Mouse (Mus musculus): ENCODE measurements around the gene Pdcd6ip. TPM values are rescaled to one million over a fixed set of nuclear protein-coding genes. Genes with fewer than 3 reads are reported as not detected.
A peak's percentile ranks its signal among the peaks of the same experiment; 100 is the strongest.

The Pdcd6ip gene
- polyA plus RNA-seq, 1 experiment, result 59.9 TPM

DNA sequence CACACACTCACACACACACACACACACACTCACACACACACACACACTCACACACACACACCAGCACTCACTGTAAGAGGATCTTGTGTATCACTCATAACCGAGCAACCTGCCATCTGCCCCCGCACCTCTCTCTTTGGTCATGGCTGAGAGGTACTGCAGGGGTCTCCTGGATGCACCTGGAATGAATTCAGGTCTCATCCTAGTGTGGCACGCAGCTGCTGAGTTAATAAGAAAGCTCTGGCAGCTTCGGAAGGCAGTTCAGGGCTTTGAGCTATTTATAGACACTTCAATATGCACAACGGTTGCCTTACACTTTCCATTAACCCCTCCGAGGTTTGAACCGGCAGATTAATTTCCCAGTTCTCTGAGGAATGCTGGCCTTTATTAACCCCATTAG, 73.1 kb downstream of the Pdcd6ip start:
- Histone ChIP-seq H3K4me3 (ENCODE audit: insufficient read depth, low read depth, low read length) (no peak overlapping the region), H3K36me3 (ENCODE audit: control insufficient read depth, insufficient read depth, low read length) (no peaks in the 10 kb centered on the region), H3K27me3 (replicated peaks; ENCODE audit: control insufficient read depth, insufficient read depth, low read length) (no peaks in the 10 kb centered on the region), H3K27ac (ENCODE audit: insufficient read depth, low read depth, low read length) (no peak overlapping the region), H3K4me1 (ENCODE audit: control insufficient read depth, insufficient read depth, low read length) (no peaks in the 10 kb centered on the region)
- 23% methylated on average over 7 of the region's 7 CpGs for WGBS
- no peak for TF ChIP-seq CTCF (conservative IDR thresholded peaks at IDR 0.05; ENCODE audit: insufficient read depth, insufficient read length, low read depth, low read length)
- no peak for TF ChIP-seq POLR2A (IDR thresholded peaks at IDR 0.05; ENCODE audit: low read depth, low read length)
- DNase-seq, result no peak

GRCm38 (mm10) chr9:113633168-113633744, 74.8 kb downstream of the Pdcd6ip start:
- WGBS, result 75% methylated on average over 8 of the region's 8 CpGs
- no peaks in the 10 kb centered on the region for H3K36me3 ChIP-seq (ENCODE audit: control insufficient read depth, insufficient read depth, low read length)
- no peaks in the 10 kb centered on the region for H3K27me3 ChIP-seq (replicated peaks; ENCODE audit: control insufficient read depth, insufficient read depth, low read length)
- H3K4me1 ChIP-seq (ENCODE audit: control insufficient read depth, insufficient read depth, low read length), result no peaks in the 10 kb centered on the region
- no peak for DNase-seq
- TF ChIP-seq POLR2A (IDR thresholded peaks at IDR 0.05; ENCODE audit: low read depth, low read length), result no peak
- TF ChIP-seq CTCF (conservative IDR thresholded peaks at IDR 0.05; ENCODE audit: insufficient read depth, insufficient read length, low read depth, low read length), result no peak
- H3K4me3 ChIP-seq (ENCODE audit: insufficient read depth, low read depth, low read length), result no peak overlapping the region
- no peak overlapping the region for H3K27ac ChIP-seq (ENCODE audit: insufficient read depth, low read depth, low read length)

GRCm38 (mm10) chr9:113632350-113633043, 75.6 kb downstream of the Pdcd6ip start:
- no peak overlapping the region for H3K4me3 ChIP-seq (ENCODE audit: insufficient read depth, low read depth, low read length)
- DNase-seq, result no peak
- H3K27ac ChIP-seq (ENCODE audit: insufficient read depth, low read depth, low read length), result no peak overlapping the region
- TF ChIP-seq POLR2A (IDR thresholded peaks at IDR 0.05; ENCODE audit: low read depth, low read length) (no peak), CTCF (conservative IDR thresholded peaks at IDR 0.05; ENCODE audit: insufficient read depth, insufficient read length, low read depth, low read length) (no peak)
- no peaks in the 10 kb centered on the region for H3K27me3 ChIP-seq (replicated peaks; ENCODE audit: control insufficient read depth, insufficient read depth, low read length)
- H3K4me1 ChIP-seq (ENCODE audit: control insufficient read depth, insufficient read depth, low read length), result no peaks in the 10 kb centered on the region
- 65% methylated on average over 9 of the region's 9 CpGs for WGBS
- no peaks in the 10 kb centered on the region for H3K36me3 ChIP-seq (ENCODE audit: control insufficient read depth, insufficient read depth, low read length)

GRCm38 (mm10) chr9:113629632-113630031, 78.4 kb downstream of the Pdcd6ip start:
- H3K4me3 ChIP-seq (ENCODE audit: insufficient read depth, low read depth, low read length), result no peak overlapping the region
- no peaks in the 10 kb centered on the region for H3K4me1 ChIP-seq (ENCODE audit: control insufficient read depth, insufficient read depth, low read length)
- 8% methylated on average over 9 of the region's 9 CpGs for WGBS
- H3K36me3 ChIP-seq (ENCODE audit: control insufficient read depth, insufficient read depth, low read length), result no peaks in the 10 kb centered on the region
- no peak overlapping the region for H3K27ac ChIP-seq (ENCODE audit: insufficient read depth, low read depth, low read length)
- TF ChIP-seq CTCF (conservative IDR thresholded peaks at IDR 0.05; ENCODE audit: insufficient read depth, insufficient read length, low read depth, low read length) (peak; percentile 63), POLR2A (IDR thresholded peaks at IDR 0.05; ENCODE audit: low read depth, low read length) (no peak)
- H3K27me3 ChIP-seq (replicated peaks; ENCODE audit: control insufficient read depth, insufficient read depth, low read length), result no peaks in the 10 kb centered on the region
- peak; percentile 33 for DNase-seq

DNA sequence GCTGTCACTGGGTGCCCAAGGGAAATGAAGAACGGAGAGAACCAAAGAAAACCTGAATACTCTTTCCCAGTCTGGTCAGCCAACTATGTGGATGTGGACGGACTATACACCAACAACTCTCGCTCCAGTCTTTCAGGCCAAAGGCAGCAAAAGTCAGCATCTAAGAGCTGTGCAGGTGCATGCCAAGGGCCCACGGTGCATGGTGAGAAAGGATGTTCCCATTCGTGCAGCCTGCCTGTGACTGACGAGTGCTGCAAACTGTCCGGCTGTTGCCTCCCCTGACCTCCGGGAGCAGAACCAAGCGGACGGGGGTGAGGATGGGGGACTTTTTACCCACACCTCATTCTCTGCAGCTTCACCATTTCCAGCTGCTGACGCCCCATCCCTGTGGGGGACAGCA, 78.9 kb downstream of the Pdcd6ip start:
- TF ChIP-seq CTCF (conservative IDR thresholded peaks at IDR 0.05; ENCODE audit: insufficient read depth, insufficient read length, low read depth, low read length) (no peak), POLR2A (IDR thresholded peaks at IDR 0.05; ENCODE audit: low read depth, low read length) (no peak)
- WGBS, result 88% methylated on average over 11 of the region's 11 CpGs
- H3K4me3 ChIP-seq (ENCODE audit: insufficient read depth, low read depth, low read length), result no peak overlapping the region
- H3K4me1 ChIP-seq (ENCODE audit: control insufficient read depth, insufficient read depth, low read length), result no peaks in the 10 kb centered on the region
- no peaks in the 10 kb centered on the region for H3K27me3 ChIP-seq (replicated peaks; ENCODE audit: control insufficient read depth, insufficient read depth, low read length)
- no peak for DNase-seq
- H3K27ac ChIP-seq (ENCODE audit: insufficient read depth, low read depth, low read length), result no peak overlapping the region
- H3K36me3 ChIP-seq (ENCODE audit: control insufficient read depth, insufficient read depth, low read length), result no peaks in the 10 kb centered on the region

DNA sequence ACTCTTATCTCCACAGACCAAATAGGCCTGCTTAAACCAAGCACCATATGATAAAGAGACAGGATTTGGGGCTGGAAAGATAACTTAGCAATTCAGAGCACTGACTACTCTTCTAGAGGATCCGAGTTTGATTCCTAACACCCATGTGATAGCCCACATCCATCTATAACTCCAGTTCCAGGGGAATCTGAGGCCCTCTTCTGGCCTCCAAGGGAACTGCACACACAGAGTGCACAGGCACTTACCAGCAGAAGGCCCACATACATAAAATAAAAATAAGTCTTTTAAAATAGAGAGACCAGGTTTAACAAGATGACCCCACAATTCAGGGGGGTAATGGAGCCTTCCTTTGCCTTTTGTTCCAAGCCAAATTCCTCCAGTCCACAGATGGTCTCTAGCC, 79.3 kb downstream of the Pdcd6ip start:
- WGBS, result 91% methylated on average over 1 of the region's 1 CpGs
- no peaks in the 10 kb centered on the region for H3K36me3 ChIP-seq (ENCODE audit: control insufficient read depth, insufficient read depth, low read length)
- no peak overlapping the region for H3K4me3 ChIP-seq (ENCODE audit: insufficient read depth, low read depth, low read length)
- no peak for DNase-seq
- no peaks in the 10 kb centered on the region for H3K4me1 ChIP-seq (ENCODE audit: control insufficient read depth, insufficient read depth, low read length)
- TF ChIP-seq POLR2A (IDR thresholded peaks at IDR 0.05; ENCODE audit: low read depth, low read length) (no peak), CTCF (conservative IDR thresholded peaks at IDR 0.05; ENCODE audit: insufficient read depth, insufficient read length, low read depth, low read length) (no peak)
- H3K27me3 ChIP-seq (replicated peaks; ENCODE audit: control insufficient read depth, insufficient read depth, low read length), result no peaks in the 10 kb centered on the region
- H3K27ac ChIP-seq (ENCODE audit: insufficient read depth, low read depth, low read length), result no peak overlapping the region

DNA sequence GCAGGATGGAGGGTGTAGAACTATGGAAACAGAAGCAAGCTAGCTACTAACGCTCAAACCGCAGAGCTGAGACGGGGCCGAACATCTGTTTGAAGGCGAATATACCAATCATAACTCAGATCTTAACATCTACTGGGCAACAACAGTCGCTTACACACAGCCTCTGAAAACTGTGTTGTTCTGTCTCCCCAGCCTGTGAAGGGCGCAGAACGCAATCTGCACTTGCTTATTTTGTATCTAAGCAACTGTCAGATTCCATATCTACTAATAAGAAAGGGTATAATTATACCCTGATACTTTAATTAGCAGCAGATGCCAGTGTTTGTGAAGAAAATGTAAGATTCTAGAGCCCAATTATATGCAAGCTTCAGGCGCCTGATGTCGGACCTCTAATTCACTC, 81.3 kb downstream of the Pdcd6ip start:
- Histone ChIP-seq H3K36me3 (ENCODE audit: control insufficient read depth, insufficient read depth, low read length) (no peaks in the 10 kb centered on the region), H3K4me1 (ENCODE audit: control insufficient read depth, insufficient read depth, low read length) (no peaks in the 10 kb centered on the region), H3K27ac (ENCODE audit: insufficient read depth, low read depth, low read length) (no peak overlapping the region), H3K4me3 (ENCODE audit: insufficient read depth, low read depth, low read length) (no peak overlapping the region), H3K27me3 (replicated peaks; ENCODE audit: control insufficient read depth, insufficient read depth, low read length) (no peaks in the 10 kb centered on the region)
- 96% methylated on average over 10 of the region's 10 CpGs for WGBS
- no peak for DNase-seq
- no peak for TF ChIP-seq CTCF (conservative IDR thresholded peaks at IDR 0.05; ENCODE audit: insufficient read depth, insufficient read length, low read depth, low read length)
- no peak for TF ChIP-seq POLR2A (IDR thresholded peaks at IDR 0.05; ENCODE audit: low read depth, low read length)

All from kidney, adult 2 months (tissue).